9 mouse cellular contexts compared by ENCODE assay signal in genomic region chr5:5261725-5262296, GRCm38 (mm10).
DNase-seq lines count a peak whose midpoint lies in the region; ATAC-seq and TF ChIP-seq lines count a peak whose summit lies in the region.
"Had no signal": no experiment of that assay in that cellular context is flagged by ENCODE, and none has a peak within 500 bp of the region (broad histone marks: within the 10 kb centered on the region; RNA-seq: fewer than 3 reads in every experiment).

No protein-coding gene starts in this region.

- no peak for DNase-seq in embryonic facial prominence, embryonic 14.5 days (ENCODE audit: low spot score)
- DNase-seq in embryonic facial prominence, embryonic 10.5 days (ENCODE audit: low spot score) = no peak
- no peak for DNase-seq in left cerebral cortex, adult 2 months (ENCODE audit: extremely low spot score in 1 of 2, low spot score in 2 of 2)
- DNase-seq in left cerebral cortex, adult 11 months (ENCODE audit: low spot score) = no peak
- no peak for DNase-seq in liver, postnatal 0 days
- no peak for DNase-seq in forebrain, embryonic 14.5 days (ENCODE audit: low spot score)
- DNase-seq in frontal cortex, postnatal 36 days (ENCODE audit: low spot score in 2 of 2) = no peak
- DNase-seq: retina, postnatal 1 day had no signal

- H3K4me1 ChIP-seq in embryonic facial prominence, embryonic 14.5 days (ENCODE audit: control insufficient read depth, insufficient read depth, low read length) = 0 out of 2 replicates have a peak, but pooled peaks cover 6% of the 10 kb centered on the region
- H3K4me1 ChIP-seq in embryonic facial prominence, embryonic 10.5 days = peaks cover 32% of the 10 kb centered on the region
- H3K4me1 ChIP-seq in liver, postnatal 0 days (ENCODE audit: insufficient read depth) = no peaks in the 10 kb centered on the region
- H3K4me1 ChIP-seq in stomach, embryonic 15.5 days = peaks cover 10% of the 10 kb centered on the region
- peaks cover 11% of the 10 kb centered on the region for H3K4me1 ChIP-seq in forebrain, embryonic 14.5 days (ENCODE audit: control insufficient read depth, insufficient read depth, low read length)

- ATAC-seq in embryonic facial prominence, embryonic 14.5 days (ENCODE audit: low read depth) = peak; percentile 19; the same call in 1 of the 2 replicates
- ATAC-seq in liver, postnatal 0 days = no peak
- ATAC-seq in stomach, embryonic 15.5 days (ENCODE audit: insufficient read depth, low FRiP score, low read depth) = peak; percentile 50; the same call in 1 of the 2 replicates
- no peak for ATAC-seq in forebrain, embryonic 14.5 days

- H3K9me3 ChIP-seq in embryonic facial prominence, embryonic 14.5 days (ENCODE audit: control insufficient read depth, low read length) = no peaks in the 10 kb centered on the region
- no peaks in the 10 kb centered on the region for H3K9me3 ChIP-seq in embryonic facial prominence, embryonic 10.5 days
- no peaks in the 10 kb centered on the region for H3K9me3 ChIP-seq in liver, postnatal 0 days (ENCODE audit: low read length)
- H3K9me3 ChIP-seq in stomach, embryonic 15.5 days = no peaks in the 10 kb centered on the region
- H3K9me3 ChIP-seq in forebrain, embryonic 14.5 days (replicated peaks; ENCODE audit: control insufficient read depth, low read length) = no peaks in the 10 kb centered on the region

- H3K9ac ChIP-seq in embryonic facial prominence, embryonic 14.5 days (ENCODE audit: low read depth, low read length) = no peak overlapping the region
- no peak overlapping the region for H3K9ac ChIP-seq in liver, postnatal 0 days (replicated peaks)
- no peak overlapping the region for H3K9ac ChIP-seq in stomach, embryonic 15.5 days
- H3K9ac ChIP-seq in forebrain, embryonic 14.5 days (ENCODE audit: low read length) = no peak overlapping the region

- WGBS in embryonic facial prominence, embryonic 14.5 days = 62% methylated on average over 14 of the region's 14 CpGs
- WGBS in embryonic facial prominence, embryonic 10.5 days = 75% methylated on average over 14 of the region's 14 CpGs
- 56% methylated on average over 14 of the region's 14 CpGs for WGBS in liver, postnatal 0 days (ENCODE audit: insufficient replicate concordance)
- WGBS in stomach, embryonic 15.5 days = 33% methylated on average over 14 of the region's 14 CpGs
- 81% methylated on average over 14 of the region's 14 CpGs for WGBS in forebrain, embryonic 14.5 days

- intact Hi-C loops in left cerebral cortex, adult 2 months (cut with DNase I) = no loop called here

- H3K27me3 ChIP-seq in embryonic facial prominence, embryonic 14.5 days (replicated peaks; ENCODE audit: control insufficient read depth, insufficient read depth, low read length) = no peaks in the 10 kb centered on the region
- H3K27me3 ChIP-seq in embryonic facial prominence, embryonic 10.5 days (replicated peaks; ENCODE audit: low read depth, poor library complexity, severe bottlenecking) = no peaks in the 10 kb centered on the region
- no peaks in the 10 kb centered on the region for H3K27me3 ChIP-seq in liver, postnatal 0 days (ENCODE audit: insufficient read depth, low read length)
- no peaks in the 10 kb centered on the region for H3K27me3 ChIP-seq in stomach, embryonic 15.5 days (replicated peaks)
- no peaks in the 10 kb centered on the region for H3K27me3 ChIP-seq in forebrain, embryonic 14.5 days (replicated peaks; ENCODE audit: control insufficient read depth, insufficient read depth, low read length)

- H3K27ac ChIP-seq in embryonic facial prominence, embryonic 14.5 days (replicated peaks; ENCODE audit: low read depth, low read length) = no peak overlapping the region
- H3K27ac ChIP-seq in embryonic facial prominence, embryonic 10.5 days (replicated peaks) = no peak overlapping the region
- H3K27ac ChIP-seq in left cerebral cortex, adult 2 months = peak overlapping the region; percentile 24
- no peak overlapping the region for H3K27ac ChIP-seq in liver, postnatal 0 days (ENCODE audit: low read depth)
- H3K27ac ChIP-seq in stomach, embryonic 15.5 days = no peak overlapping the region
- no peak overlapping the region for H3K27ac ChIP-seq in forebrain, embryonic 14.5 days (ENCODE audit: low read depth, low read length)

- H3K4me2 ChIP-seq in embryonic facial prominence, embryonic 14.5 days (ENCODE audit: low read depth, low read length) = no peak overlapping the region
- peak overlapping the region; percentile 20; the same call in 1 of the 2 replicates for H3K4me2 ChIP-seq in liver, postnatal 0 days (ENCODE audit: low read depth, low read length)
- H3K4me2 ChIP-seq in stomach, embryonic 15.5 days = peak overlapping the region; percentile 26; the same call in 1 of the 2 replicates
- no peak overlapping the region for H3K4me2 ChIP-seq in forebrain, embryonic 14.5 days (ENCODE audit: low read length)

- H3K4me3 ChIP-seq in embryonic facial prominence, embryonic 14.5 days (ENCODE audit: low read depth, low read length) = no peak overlapping the region
- H3K4me3 ChIP-seq in embryonic facial prominence, embryonic 10.5 days = no peak overlapping the region
- no peak overlapping the region for H3K4me3 ChIP-seq in left cerebral cortex, adult 2 months
- H3K4me3 ChIP-seq in liver, postnatal 0 days (ENCODE audit: low read depth, low read length) = no peak overlapping the region
- no peak overlapping the region for H3K4me3 ChIP-seq in stomach, embryonic 15.5 days (replicated peaks)
- no peak overlapping the region for H3K4me3 ChIP-seq in forebrain, embryonic 14.5 days (ENCODE audit: low read depth, low read length)

- H3K36me3 ChIP-seq in embryonic facial prominence, embryonic 14.5 days (ENCODE audit: control insufficient read depth, insufficient read depth, low read length) = no peaks in the 10 kb centered on the region
- H3K36me3 ChIP-seq in embryonic facial prominence, embryonic 10.5 days (replicated peaks) = no peaks in the 10 kb centered on the region
- H3K36me3 ChIP-seq in liver, postnatal 0 days (replicated peaks; ENCODE audit: insufficient read depth, low read length) = no peaks in the 10 kb centered on the region
- H3K36me3 ChIP-seq in stomach, embryonic 15.5 days = no peaks in the 10 kb centered on the region
- H3K36me3 ChIP-seq in forebrain, embryonic 14.5 days (ENCODE audit: control insufficient read depth, insufficient read depth, low read length) = no peaks in the 10 kb centered on the region

- TF ChIP-seq CTCF in left cerebral cortex, adult 2 months (IDR thresholded peaks at IDR 0.05) = no peak
- TF ChIP-seq CTCF in liver, postnatal 0 days (IDR thresholded peaks at IDR 0.05; ENCODE audit: low read depth) = no peak

- no peak for TF ChIP-seq EP300 in liver, postnatal 0 days (IDR thresholded peaks at IDR 0.05; ENCODE audit: low read depth)

Comparison
In these comparisons a context has a peak if more than half of its experiments do, and no peak if none do; other contexts are left out.
1. ATAC-seq: peak in embryonic facial prominence, embryonic 14.5 days (single experiment) and stomach, embryonic 15.5 days (single experiment); none in liver, postnatal 0 days (single experiment) and forebrain, embryonic 14.5 days (single experiment).
2. H3K4me2 ChIP-seq: peak in liver, postnatal 0 days (single experiment) and stomach, embryonic 15.5 days (single experiment); none in embryonic facial prominence, embryonic 14.5 days (single experiment) and forebrain, embryonic 14.5 days (single experiment).